Mouse (Mus musculus) embryonic facial prominence, embryonic 13.5 days (tissue): ENCODE data around the gene Rasl10b. TPM values are rescaled to one million over a fixed set of nuclear protein-coding genes. Genes with fewer than 3 reads are reported as not detected.

ENCODE experiments used
- ATAC-seq: fragments of 200-750 bp; cut with Nextera tagmentation; 2 replicates; pipeline ENCODE4 v1.8.0; 2017; ENCODE audit warnings: low read depth; ENCODE audit not compliant: insufficient number of reproducible peaks, insufficient read depth, low FRiP score, low TSS enrichment
- H3K27ac ChIP-seq: fragments of 300-500 bp; sonication (generic); 2 replicates; pipeline ENCODE4 v1.5.1; 2015; ENCODE audit warnings: moderate library complexity, mild to moderate bottlenecking, inconsistent platforms
- H3K27me3 ChIP-seq: fragments of 300-500 bp; sonication (generic); 2 replicates; pipeline ENCODE4 v1.6.1; 2015; ENCODE audit warnings: mild to moderate bottlenecking, inconsistent platforms
- H3K36me3 ChIP-seq: fragments of 300-500 bp; sonication (generic); 2 replicates; pipeline ENCODE4 v1.6.1; 2015; ENCODE audit warnings: mild to moderate bottlenecking, inconsistent platforms
- H3K4me1 ChIP-seq: fragments of 300-500 bp; sonication (generic); 2 replicates; pipeline ENCODE4 v1.6.1; 2015; ENCODE audit warnings: inconsistent platforms
- H3K4me2 ChIP-seq: fragments of 300-500 bp; sonication (generic); 2 replicates; pipeline ENCODE4 v1.6.1; 2015; ENCODE audit warnings: moderate library complexity, mild to moderate bottlenecking, inconsistent platforms
- H3K4me3 ChIP-seq: fragments of 300-500 bp; sonication (generic); 2 replicates; pipeline ENCODE4 v1.5.1; 2015; ENCODE audit warnings: mild to moderate bottlenecking, inconsistent platforms
- H3K9ac ChIP-seq: fragments of 300-500 bp; sonication (generic); 2 replicates; pipeline ENCODE4 v1.6.1; 2015; ENCODE audit warnings: mild to moderate bottlenecking, inconsistent platforms
- H3K9me3 ChIP-seq: fragments of 300-500 bp; sonication (generic); 2 replicates; pipeline ENCODE4 v1.6.1; 2016; ENCODE audit warnings: inconsistent platforms
- WGBS: fragments of 180-500 bp; shearing (Covaris S2); methylation state at CpG from one replicate; pipeline ENCODE4 v1.1.7; 2015; ENCODE audit warnings: mixed read lengths; 5-methylcytosine and 5-hydroxymethylcytosine counted together
- polyA plus RNA-seq: library from polyadenylated mRNA; unstranded; fragments of >200 nt; fragmentation: Nextera tagmentation; extraction: Ambion mirVana; gene quantifications from 2 replicates; pipeline ENCODE4 v1.2.1, GENCODE M21; 2015

The Rasl10b gene
- polyA plus RNA-seq, 1 experiment from 2014 or later, result 3.5 TPM

DNA sequence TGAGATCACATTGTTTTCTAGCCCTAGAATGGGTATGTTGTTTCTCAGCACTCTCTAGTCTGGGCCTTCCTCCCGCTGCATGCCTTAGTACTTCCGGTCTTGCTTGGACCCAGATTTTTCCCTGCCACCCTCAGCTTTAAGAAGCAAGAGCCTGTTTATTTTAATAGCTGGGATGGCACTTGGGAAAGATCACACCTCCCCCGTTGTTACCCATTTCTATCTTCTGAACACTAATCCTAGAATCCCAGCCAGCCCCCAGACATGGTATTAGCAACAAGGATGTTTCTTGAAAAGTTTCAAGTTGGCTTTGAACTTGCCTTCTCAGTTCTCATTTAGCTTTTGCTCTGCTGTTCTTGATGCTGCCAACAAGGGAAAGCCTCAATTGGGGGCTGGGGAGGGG lies 2.5 kb upstream of the Rasl10b start:
- ATAC-seq, result no peak
- peaks cover 8% of the 10 kb centered on the region; the same call in 1 of the 2 replicates for H3K4me1 ChIP-seq
- no peaks in the 10 kb centered on the region for H3K9me3 ChIP-seq
- 57% methylated on average over 3 of the region's 3 CpGs for WGBS
- H3K27me3 ChIP-seq, result peaks cover 16% of the 10 kb centered on the region
- H3K9ac ChIP-seq, result no peak overlapping the region
- peaks cover 21% of the 10 kb centered on the region for H3K36me3 ChIP-seq
- no peak overlapping the region for H3K4me2 ChIP-seq
- no peak overlapping the region for H3K27ac ChIP-seq
- H3K4me3 ChIP-seq, result no peak overlapping the region

- no peak overlapping the region for H3K4me3 ChIP-seq
- ATAC-seq, result no peak
- H3K9me3 ChIP-seq, result no peaks in the 10 kb centered on the region
- H3K9ac ChIP-seq, result no peak overlapping the region
- 31% methylated on average over 8 of the region's 8 CpGs for WGBS
- no peak overlapping the region for H3K27ac ChIP-seq
- H3K27me3 ChIP-seq, result peaks cover 20% of the 10 kb centered on the region
- H3K4me2 ChIP-seq, result no peak overlapping the region
- peaks cover 8% of the 10 kb centered on the region; the same call in 1 of the 2 replicates for H3K4me1 ChIP-seq
- peaks cover 9% of the 10 kb centered on the region for H3K36me3 ChIP-seq
Measured at GRCm38 (mm10) chr11:83408242-83408641, 695 bp upstream of the Rasl10b start.

GRCm38 (mm10) chr11:83409792-83410291 lies 905 bp downstream of the Rasl10b start:
- peak overlapping the region; percentile 84 for H3K9ac ChIP-seq
- H3K9me3 ChIP-seq, result no peaks in the 10 kb centered on the region
- WGBS, result 0% methylated on average over 21 of the region's 40 CpGs
- H3K27me3 ChIP-seq, result peaks cover 20% of the 10 kb centered on the region
- H3K4me3 ChIP-seq, result peak overlapping the region; percentile 83
- H3K36me3 ChIP-seq, result no peaks in the 10 kb centered on the region
- H3K4me1 ChIP-seq, result peaks cover 8% of the 10 kb centered on the region; the same call in 1 of the 2 replicates
- H3K4me2 ChIP-seq, result peak overlapping the region; percentile 93
- no peak overlapping the region for H3K27ac ChIP-seq
- ATAC-seq, result peak; percentile 35; the same call in 1 of the 2 replicates

DNA sequence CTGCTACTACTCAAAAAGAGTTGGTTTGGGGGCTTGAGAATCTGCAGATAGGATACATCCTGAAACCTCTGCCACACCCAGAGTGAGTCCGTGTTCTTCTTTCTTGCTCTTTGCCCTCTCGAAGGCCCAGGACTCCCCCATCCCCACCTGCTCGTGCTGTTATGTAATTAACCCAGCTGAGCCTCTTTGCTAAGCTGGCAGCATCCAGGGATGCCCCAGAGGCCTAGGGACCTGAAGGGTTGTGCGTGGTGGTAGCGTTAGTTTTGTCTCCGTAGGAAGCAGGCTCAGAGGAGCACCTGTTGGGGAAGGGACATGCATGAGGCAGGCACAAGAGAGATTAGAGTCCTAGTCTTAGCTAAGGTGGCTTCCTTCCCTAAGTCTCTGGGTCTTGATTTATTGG lies 1.6 kb downstream of the Rasl10b start:
- Histone ChIP-seq H3K9me3 (no peaks in the 10 kb centered on the region), H3K4me2 (peak overlapping the region; percentile 93), H3K9ac (peak overlapping the region; percentile 84; the same call in 1 of the 2 replicates), H3K4me1 (peaks cover 8% of the 10 kb centered on the region; the same call in 1 of the 2 replicates), H3K27me3 (peaks cover 20% of the 10 kb centered on the region), H3K4me3 (peak overlapping the region; percentile 83), H3K27ac (no peak overlapping the region), H3K36me3 (no peaks in the 10 kb centered on the region)
- no peak for ATAC-seq
- 38% methylated on average over 6 of the region's 6 CpGs for WGBS

DNA sequence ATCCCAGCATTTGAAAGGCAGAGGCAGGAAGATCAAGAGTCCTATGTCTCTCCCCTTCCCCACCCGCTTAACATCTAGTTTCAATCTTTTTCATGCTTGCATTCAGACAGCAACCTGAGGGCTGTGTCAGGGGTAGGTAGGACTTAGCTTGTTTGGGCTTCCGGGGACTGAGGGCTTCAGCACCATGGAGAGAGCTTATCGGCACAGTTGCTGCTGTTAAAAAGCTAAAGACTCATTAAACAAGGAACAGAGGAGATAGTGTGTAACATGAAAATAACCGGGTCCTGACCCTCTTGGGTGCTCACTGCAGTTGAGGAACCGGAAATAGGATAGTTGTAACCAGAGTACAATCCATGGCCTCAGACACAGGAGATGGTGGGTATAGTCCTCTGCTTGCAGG lies 8.1 kb downstream of the Rasl10b start:
- H3K4me2 ChIP-seq, result no peak overlapping the region
- ATAC-seq, result no peak
- peaks cover 8% of the 10 kb centered on the region for H3K4me1 ChIP-seq
- no peaks in the 10 kb centered on the region for H3K36me3 ChIP-seq
- peaks cover 50% of the 10 kb centered on the region for H3K27me3 ChIP-seq
- H3K9ac ChIP-seq, result no peak overlapping the region
- H3K4me3 ChIP-seq, result no peak overlapping the region
- 7% methylated on average over 5 of the region's 5 CpGs for WGBS
- no peaks in the 10 kb centered on the region for H3K9me3 ChIP-seq
- H3K27ac ChIP-seq, result no peak overlapping the region

DNA sequence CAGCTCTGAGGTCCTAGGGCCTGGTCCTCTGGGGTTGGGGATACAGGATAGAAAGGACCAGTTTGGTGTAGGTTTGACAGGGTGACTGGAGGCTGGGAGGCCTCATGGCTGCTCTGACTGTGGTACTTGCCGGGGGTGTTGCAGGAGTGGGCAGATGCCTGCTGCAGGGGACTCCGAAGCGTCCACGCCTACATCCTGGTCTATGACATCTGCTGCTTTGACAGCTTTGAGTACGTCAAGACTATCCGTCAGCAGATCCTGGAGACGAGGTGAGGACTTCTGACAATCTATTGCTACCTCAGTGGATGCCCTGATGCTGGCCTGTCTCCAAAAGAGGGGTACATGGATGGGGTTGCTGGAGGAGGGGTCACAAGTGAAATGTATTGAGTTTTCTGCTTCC lies 8.8 kb downstream of the Rasl10b start:
- H3K4me3 ChIP-seq, result no peak overlapping the region
- H3K27me3 ChIP-seq, result peaks cover 52% of the 10 kb centered on the region
- peaks cover 8% of the 10 kb centered on the region for H3K4me1 ChIP-seq
- no peak overlapping the region for H3K9ac ChIP-seq
- H3K9me3 ChIP-seq, result no peaks in the 10 kb centered on the region
- H3K27ac ChIP-seq, result no peak overlapping the region
- ATAC-seq, result no peak
- no peaks in the 10 kb centered on the region for H3K36me3 ChIP-seq
- H3K4me2 ChIP-seq, result no peak overlapping the region
- WGBS, result 76% methylated on average over 7 of the region's 7 CpGs

DNA sequence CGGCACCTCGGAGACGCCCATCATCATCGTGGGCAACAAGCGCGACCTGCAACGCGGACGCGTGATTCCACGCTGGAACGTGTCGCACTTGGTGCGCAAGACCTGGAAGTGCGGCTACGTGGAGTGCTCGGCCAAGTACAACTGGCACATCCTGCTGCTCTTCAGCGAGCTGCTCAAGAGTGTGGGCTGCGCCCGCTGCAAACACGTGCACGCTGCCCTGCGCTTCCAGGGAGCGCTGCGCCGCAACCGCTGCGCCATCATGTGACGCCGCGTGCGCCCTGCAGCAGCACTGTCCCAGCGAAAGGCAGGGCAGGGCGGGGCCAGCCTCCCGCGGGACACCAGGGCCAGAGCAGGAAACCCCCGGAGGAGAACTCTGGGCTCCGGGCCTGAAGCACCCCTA lies 9.6 kb downstream of the Rasl10b start:
- 7% methylated on average over 38 of the region's 38 CpGs for WGBS
- Histone ChIP-seq H3K4me3 (0 out of 2 replicates have a peak overlapping the region, but pooled peaks have one; percentile 20), H3K4me1 (peaks cover 8% of the 10 kb centered on the region), H3K4me2 (peak overlapping the region; percentile 28), H3K9ac (no peak overlapping the region), H3K36me3 (no peaks in the 10 kb centered on the region), H3K9me3 (no peaks in the 10 kb centered on the region), H3K27ac (no peak overlapping the region), H3K27me3 (peaks cover 53% of the 10 kb centered on the region)
- no peak for ATAC-seq

DNA sequence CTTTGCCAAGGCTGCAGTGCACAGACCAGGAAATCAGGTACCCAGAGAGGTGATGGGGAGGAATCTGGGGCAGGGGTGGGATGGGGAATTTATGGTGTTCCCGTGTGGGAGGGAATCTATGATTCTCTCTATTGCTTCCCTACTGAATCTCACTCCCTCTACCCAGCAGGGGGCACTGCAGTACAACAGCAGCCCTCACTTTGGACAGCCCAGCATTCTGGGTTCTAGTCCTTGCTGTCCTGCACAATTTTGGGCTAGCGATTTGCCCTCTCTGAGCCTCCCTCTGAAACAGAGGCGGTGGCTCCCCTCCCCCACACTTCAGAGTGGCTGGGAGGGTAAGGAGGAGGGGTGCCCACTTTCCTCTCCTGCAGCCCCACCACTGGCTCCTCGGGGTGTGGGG lies 11.4 kb downstream of the Rasl10b start:
- no peak for ATAC-seq
- Histone ChIP-seq H3K27me3 (peaks cover 53% of the 10 kb centered on the region), H3K4me1 (peaks cover 8% of the 10 kb centered on the region), H3K9ac (no peak overlapping the region), H3K27ac (no peak overlapping the region), H3K4me2 (no peak overlapping the region), H3K4me3 (no peak overlapping the region), H3K9me3 (no peaks in the 10 kb centered on the region), H3K36me3 (no peaks in the 10 kb centered on the region)
- 35% methylated on average over 4 of the region's 4 CpGs for WGBS

DNA sequence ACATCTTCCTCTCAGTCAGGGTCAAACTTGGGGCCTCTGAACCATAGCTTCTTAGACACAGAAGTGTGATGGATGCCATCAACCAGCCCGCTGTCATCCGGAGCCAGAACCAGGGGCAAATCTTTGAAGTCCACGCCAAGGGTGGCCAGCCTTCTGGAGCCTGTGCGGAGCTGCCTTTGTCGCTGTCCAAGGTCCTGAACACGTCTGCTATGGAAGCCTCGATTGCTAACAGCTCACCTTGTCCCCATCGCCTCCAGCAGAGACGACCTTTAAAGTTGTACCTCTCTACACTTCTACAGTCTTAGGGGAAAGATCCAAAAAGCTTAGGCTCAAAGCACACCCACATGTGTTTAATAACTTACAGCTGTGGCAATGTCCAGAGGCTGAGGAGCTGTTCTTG lies 12.4 kb downstream of the Rasl10b start:
- no peak overlapping the region for H3K9ac ChIP-seq
- H3K4me1 ChIP-seq, result peaks cover 8% of the 10 kb centered on the region
- H3K9me3 ChIP-seq, result no peaks in the 10 kb centered on the region
- H3K4me3 ChIP-seq, result no peak overlapping the region
- no peak for ATAC-seq
- H3K4me2 ChIP-seq, result no peak overlapping the region
- no peaks in the 10 kb centered on the region for H3K36me3 ChIP-seq
- 1% methylated on average over 9 of the region's 9 CpGs for WGBS
- peaks cover 62% of the 10 kb centered on the region for H3K27me3 ChIP-seq
- no peak overlapping the region for H3K27ac ChIP-seq

DNA sequence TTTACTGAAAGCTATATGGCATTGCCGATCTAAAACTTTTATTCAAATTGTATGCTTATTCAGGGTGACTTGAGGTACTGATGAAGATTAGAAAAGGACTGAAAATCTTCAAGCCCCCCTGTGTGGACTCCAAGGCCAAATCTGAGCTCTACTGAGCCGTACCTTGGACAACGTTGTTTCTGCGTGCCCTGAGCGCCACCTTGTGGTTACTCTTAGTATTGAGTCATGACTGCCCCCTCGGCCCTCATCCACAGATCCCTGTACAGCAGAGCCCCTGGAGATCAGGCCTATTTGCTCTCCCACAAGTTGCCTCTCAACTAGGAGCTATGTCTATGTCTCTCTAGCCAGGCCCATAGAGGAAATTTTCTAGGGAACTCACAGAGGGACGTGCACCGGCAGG lies 15.7 kb downstream of the Rasl10b start:
- no peak overlapping the region for H3K27ac ChIP-seq
- H3K9me3 ChIP-seq, result no peaks in the 10 kb centered on the region
- ATAC-seq, result no peak
- WGBS, result 6% methylated on average over 8 of the region's 8 CpGs
- H3K36me3 ChIP-seq, result no peaks in the 10 kb centered on the region
- H3K4me1 ChIP-seq, result peaks cover 6% of the 10 kb centered on the region; the same call in 1 of the 2 replicates
- H3K4me2 ChIP-seq, result no peak overlapping the region
- H3K9ac ChIP-seq, result no peak overlapping the region
- peaks cover 73% of the 10 kb centered on the region for H3K27me3 ChIP-seq
- no peak overlapping the region for H3K4me3 ChIP-seq

DNA sequence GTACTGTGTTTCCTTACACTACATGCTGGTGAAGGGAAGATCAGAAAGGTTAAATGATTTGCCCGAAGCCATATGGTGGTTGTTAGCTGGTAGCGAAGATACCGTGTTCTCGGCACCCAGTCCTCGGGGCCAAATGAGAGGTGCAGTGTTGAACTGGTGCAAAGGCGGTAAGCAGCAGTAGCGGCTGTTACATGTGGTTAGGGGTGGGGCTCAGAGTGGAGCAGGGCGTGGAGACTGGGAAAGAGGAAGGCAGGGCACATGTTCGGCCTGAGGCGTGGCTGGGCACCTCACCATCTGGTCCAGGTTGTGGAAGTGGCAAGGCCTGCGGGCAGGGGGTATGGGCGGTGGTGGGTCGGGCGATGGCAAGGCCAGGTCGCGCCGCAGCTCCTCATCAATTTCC lies 18.0 kb downstream of the Rasl10b start:
- Histone ChIP-seq H3K4me3 (peak overlapping the region; percentile 3; the same call in 1 of the 2 replicates), H3K27me3 (peaks cover 56% of the 10 kb centered on the region), H3K4me1 (peaks cover 8% of the 10 kb centered on the region; the same call in 1 of the 2 replicates), H3K27ac (no peak overlapping the region), H3K36me3 (no peaks in the 10 kb centered on the region), H3K9ac (no peak overlapping the region), H3K4me2 (peak overlapping the region; percentile 44), H3K9me3 (no peaks in the 10 kb centered on the region)
- no peak for ATAC-seq
- 32% methylated on average over 17 of the region's 17 CpGs for WGBS

DNA sequence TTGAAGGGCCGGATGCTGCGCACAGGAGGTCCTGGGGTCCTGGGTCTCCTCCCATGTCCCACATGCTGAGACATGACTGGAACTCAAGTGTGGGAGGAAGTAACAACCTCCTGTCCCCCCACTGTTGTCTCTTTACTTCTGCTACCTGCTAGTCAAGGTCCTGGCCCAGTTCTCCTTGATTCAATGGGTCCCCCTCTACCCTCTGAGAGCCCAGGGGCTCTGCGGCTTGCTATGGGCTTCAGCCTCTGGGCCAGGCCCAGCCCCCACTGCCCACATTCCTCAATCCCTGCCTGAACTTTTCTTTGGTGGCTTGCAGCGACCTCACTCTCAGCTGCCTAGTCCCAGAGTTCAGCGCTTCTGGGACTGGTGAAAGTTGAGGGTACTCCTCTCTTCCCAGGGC lies 20.4 kb downstream of the Rasl10b start, which contains the start of gene Gas2l2:
TSS of gene Gas2l2 (minus strand) at position 101 of the 400 bp plus-strand sequence.
- H3K36me3 ChIP-seq, result no peaks in the 10 kb centered on the region
- H3K27me3 ChIP-seq, result peaks cover 51% of the 10 kb centered on the region
- H3K9me3 ChIP-seq, result no peaks in the 10 kb centered on the region
- H3K27ac ChIP-seq, result no peak within 1 kb of the TSS
- H3K9ac ChIP-seq, result no peak within 1 kb of the TSS
- WGBS, result 49% methylated on average over 5 of the region's 5 CpGs
- H3K4me2 ChIP-seq, result no peak within 1 kb of the TSS
- no peak for ATAC-seq
- H3K4me1 ChIP-seq, result peaks cover 8% of the 10 kb centered on the region; the same call in 1 of the 2 replicates
- H3K4me3 ChIP-seq, result no peak within 1 kb of the TSS
